Mouse (Mus musculus): ENCODE measurements around the gene Grtp1. TPM values are rescaled to one million over a fixed set of nuclear protein-coding genes. Genes with fewer than 3 reads are reported as not detected.

Gene Grtp1
- total RNA-seq, 1 experiment from 2014 or later, result 0.47 TPM

GRCm38 (mm10) chr8:13180408-13180807, 20.0 kb downstream of the Grtp1 start:
- no peak for ATAC-seq (ENCODE audit: extremely low read depth, insufficient number of reproducible peaks, low FRiP score, poor library complexity, severe bottlenecking)

- ATAC-seq (ENCODE audit: extremely low read depth, insufficient number of reproducible peaks, low FRiP score, poor library complexity, severe bottlenecking), result no peak
Observed at GRCm38 (mm10) chr8:13179948-13180347, 20.5 kb downstream of the Grtp1 start.

GRCm38 (mm10) chr8:13179482-13179881, 20.9 kb downstream of the Grtp1 start:
- no peak for ATAC-seq (ENCODE audit: extremely low read depth, insufficient number of reproducible peaks, low FRiP score, poor library complexity, severe bottlenecking)

- ATAC-seq (ENCODE audit: extremely low read depth, insufficient number of reproducible peaks, low FRiP score, poor library complexity, severe bottlenecking), result no peak
Observed at GRCm38 (mm10) chr8:13178137-13178536, 22.3 kb downstream of the Grtp1 start.

- ATAC-seq (ENCODE audit: extremely low read depth, insufficient number of reproducible peaks, low FRiP score, poor library complexity, severe bottlenecking), result no peak
Observed at GRCm38 (mm10) chr8:13177173-13177852, 23.1 kb downstream of the Grtp1 start.

GRCm38 (mm10) chr8:13175650-13176049, 24.8 kb downstream of the Grtp1 start:
- ATAC-seq (ENCODE audit: extremely low read depth, insufficient number of reproducible peaks, low FRiP score, poor library complexity, severe bottlenecking), result no peak

GRCm38 (mm10) chr8:13174811-13175210, 25.6 kb downstream of the Grtp1 start:
- ATAC-seq (ENCODE audit: extremely low read depth, insufficient number of reproducible peaks, low FRiP score, poor library complexity, severe bottlenecking), result no peak

GRCm38 (mm10) chr8:13174305-13174704, 26.1 kb downstream of the Grtp1 start:
- no peak for ATAC-seq (ENCODE audit: extremely low read depth, insufficient number of reproducible peaks, low FRiP score, poor library complexity, severe bottlenecking)

- no peak for ATAC-seq (ENCODE audit: extremely low read depth, insufficient number of reproducible peaks, low FRiP score, poor library complexity, severe bottlenecking)
Observed at GRCm38 (mm10) chr8:13170510-13170909, 29.9 kb downstream of the Grtp1 start.

- no peak for ATAC-seq (ENCODE audit: extremely low read depth, insufficient number of reproducible peaks, low FRiP score, poor library complexity, severe bottlenecking)
Observed at GRCm38 (mm10) chr8:13164361-13164760, 36.1 kb downstream of the Grtp1 start.

GRCm38 (mm10) chr8:13163563-13163962, 36.9 kb downstream of the Grtp1 start:
- ATAC-seq (ENCODE audit: extremely low read depth, insufficient number of reproducible peaks, low FRiP score, poor library complexity, severe bottlenecking), result no peak

- no peak for ATAC-seq (ENCODE audit: extremely low read depth, insufficient number of reproducible peaks, low FRiP score, poor library complexity, severe bottlenecking)
Observed at GRCm38 (mm10) chr8:13162098-13162497, 38.3 kb downstream of the Grtp1 start.

GRCm38 (mm10) chr8:13160691-13161090, 39.7 kb downstream of the Grtp1 start:
- no peak; the same call in 1 of the 2 replicates for ATAC-seq (ENCODE audit: extremely low read depth, insufficient number of reproducible peaks, low FRiP score, poor library complexity, severe bottlenecking)

GRCm38 (mm10) chr8:13159377-13159881, 41.0 kb downstream of the Grtp1 start:
- ATAC-seq (ENCODE audit: extremely low read depth, insufficient number of reproducible peaks, low FRiP score, poor library complexity, severe bottlenecking), result 0 out of 2 replicates have a peak, but pooled peaks have one; percentile 8

GRCm38 (mm10) chr8:13158718-13159376, 41.6 kb downstream of the Grtp1 start, which contains the start of gene Lamp1:
TSS of gene Lamp1 (plus strand) at chr8:13159161.
- ATAC-seq (ENCODE audit: extremely low read depth, insufficient number of reproducible peaks, low FRiP score, poor library complexity, severe bottlenecking), result peak; percentile 44

- no peak for ATAC-seq (ENCODE audit: extremely low read depth, insufficient number of reproducible peaks, low FRiP score, poor library complexity, severe bottlenecking)
Observed at GRCm38 (mm10) chr8:13156327-13157097, 43.9 kb downstream of the Grtp1 start.

GRCm38 (mm10) chr8:13155358-13155757, 45.1 kb downstream of the Grtp1 start:
- no peak for ATAC-seq (ENCODE audit: extremely low read depth, insufficient number of reproducible peaks, low FRiP score, poor library complexity, severe bottlenecking)

GRCm38 (mm10) chr8:13154099-13154498, 46.3 kb downstream of the Grtp1 start:
- ATAC-seq (ENCODE audit: extremely low read depth, insufficient number of reproducible peaks, low FRiP score, poor library complexity, severe bottlenecking), result no peak

GRCm38 (mm10) chr8:13150929-13151328, 49.5 kb downstream of the Grtp1 start:
- ATAC-seq (ENCODE audit: extremely low read depth, insufficient number of reproducible peaks, low FRiP score, poor library complexity, severe bottlenecking), result no peak

Data from neutrophil, adult 5-6 weeks (primary cell).